Mouse (Mus musculus) testis, adult 2 months (tissue): ENCODE data around the gene Qprt. TPM values are rescaled to one million over a fixed set of nuclear protein-coding genes. Genes with fewer than 3 reads are reported as not detected.
"Not testable (repeated sequence)": the region's sequence is repeated elsewhere in the genome, so short reads cannot be mapped to it uniquely, and the experiment has no call there.

Source experiments
- H3K27ac ChIP-seq: fragments of 200-500 bp; 2 replicates; pipeline ENCODE4 v1.5.1; 2012; ENCODE audit warnings: low read depth, low read length; ENCODE audit not compliant: control insufficient read depth, insufficient read depth
- H3K27me3 ChIP-seq: fragments of 200-500 bp; 2 replicates; pipeline ENCODE4 v1.6.1; 2012; ENCODE audit warnings: mild to moderate bottlenecking, low read length, moderate library complexity; ENCODE audit not compliant: control insufficient read depth, insufficient read depth
- H3K36me3 ChIP-seq: fragments of 200-500 bp; 2 replicates; pipeline ENCODE4 v1.6.1; 2012; ENCODE audit warnings: mild to moderate bottlenecking, low read length; ENCODE audit not compliant: control insufficient read depth, insufficient read depth
- H3K4me1 ChIP-seq: fragments of 200-500 bp; 2 replicates; pipeline ENCODE4 v1.6.1; 2012; ENCODE audit warnings: low read length; ENCODE audit not compliant: control insufficient read depth, insufficient read depth
- H3K4me3 ChIP-seq: fragments of 200-500 bp; 2 replicates; pipeline ENCODE4 v1.5.1; 2012; ENCODE audit warnings: low read depth, mild to moderate bottlenecking, low read length, moderate library complexity, mixed read lengths; ENCODE audit not compliant: control insufficient read depth
- CTCF ChIP-seq: fragments of 200-500 bp; IDR thresholded peaks from 2 replicates; pipeline ENCODE4 v1.5.1; 2012; ENCODE audit warnings: low read depth, mild to moderate bottlenecking, inconsistent platforms, low read length, moderate library complexity; ENCODE audit not compliant: control insufficient read depth, insufficient read depth, insufficient replicate concordance
- POLR2A ChIP-seq: fragments of 200-500 bp; IDR thresholded peaks from 2 replicates; pipeline ENCODE4 v1.6.1; 2012; ENCODE audit warnings: low read depth, mild to moderate bottlenecking, inconsistent platforms, low read length, moderate library complexity; ENCODE audit not compliant: control insufficient read depth
- polyA plus RNA-seq: library from polyadenylated mRNA; depleted of rRNA; stranded (reverse); fragments of >200 nt; gene quantifications from 2 replicates; pipeline ENCODE4 v1.2.3, GENCODE M21; 2012

The Qprt gene
- polyA plus RNA-seq, 1 experiment = 0.05 TPM

GRCm38 (mm10) chr7:127093914-127094313, 28.1 kb downstream of the Qprt start:
- Histone ChIP-seq H3K4me3 (no peak overlapping the region), H3K4me1 (peaks cover 18% of the 10 kb centered on the region), H3K36me3 (no peaks in the 10 kb centered on the region), H3K27ac (no peak overlapping the region), H3K27me3 (no peaks in the 10 kb centered on the region)
- TF ChIP-seq POLR2A (no peak), CTCF (no peak)

GRCm38 (mm10) chr7:127091114-127091896, 30.7 kb downstream of the Qprt start, which contains the start of gene AI467606:
TSS of gene AI467606 (plus strand) at chr7:127091359.
- H3K4me3 ChIP-seq = peak within 1 kb of the TSS; percentile 89
- no peak for TF ChIP-seq CTCF
- 0 out of 2 replicates have a peak, but pooled peaks have one; percentile 24 for TF ChIP-seq POLR2A
- H3K36me3 ChIP-seq = no peaks in the 10 kb centered on the region
- H3K27me3 ChIP-seq = no peaks in the 10 kb centered on the region
- peak within 1 kb of the TSS; percentile 71 for H3K27ac ChIP-seq
- H3K4me1 ChIP-seq = peaks cover 19% of the 10 kb centered on the region

GRCm38 (mm10) chr7:127090154-127091113, 31.6 kb downstream of the Qprt start:
- H3K4me3 ChIP-seq = peak overlapping the region; percentile 89
- TF ChIP-seq CTCF (no peak), POLR2A (no peak)
- H3K36me3 ChIP-seq = no peaks in the 10 kb centered on the region
- peaks cover 19% of the 10 kb centered on the region for H3K4me1 ChIP-seq
- peak overlapping the region; percentile 71; the same call in 1 of the 2 replicates for H3K27ac ChIP-seq
- no peaks in the 10 kb centered on the region for H3K27me3 ChIP-seq

- Histone ChIP-seq H3K4me1 (peaks cover 19% of the 10 kb centered on the region), H3K27me3 (no peaks in the 10 kb centered on the region), H3K27ac (no peak overlapping the region), H3K4me3 (no peak overlapping the region), H3K36me3 (no peaks in the 10 kb centered on the region)
- TF ChIP-seq POLR2A = no peak
- no peak for TF ChIP-seq CTCF
Observed at GRCm38 (mm10) chr7:127088901-127089845, 32.9 kb downstream of the Qprt start.

GRCm38 (mm10) chr7:127088083-127088482, 33.9 kb downstream of the Qprt start:
- Histone ChIP-seq H3K27me3 (no peaks in the 10 kb centered on the region), H3K27ac (no peak overlapping the region), H3K4me3 (no peak overlapping the region), H3K36me3 (no peaks in the 10 kb centered on the region), H3K4me1 (peaks cover 19% of the 10 kb centered on the region)
- no peak for TF ChIP-seq POLR2A

- H3K36me3 ChIP-seq, H3K4me3 ChIP-seq, H3K27me3 ChIP-seq, H3K27ac ChIP-seq: not testable (repeated sequence)
- peaks cover 15% of the 10 kb centered on the region for H3K4me1 ChIP-seq
Observed at GRCm38 (mm10) chr7:127087278-127088010, 34.6 kb downstream of the Qprt start, which contains the start of gene Zg16. TSS of gene Zg16 (minus strand) at chr7:127087328.

- H3K4me3 ChIP-seq, H3K27me3 ChIP-seq, H3K36me3 ChIP-seq, H3K4me1 ChIP-seq, H3K27ac ChIP-seq: not testable (repeated sequence)
Observed at GRCm38 (mm10) chr7:127085751-127086150, 36.3 kb downstream of the Qprt start.
